Mouse (Mus musculus): ENCODE data around the gene Cd27. TPM values are rescaled to one million over a fixed set of nuclear protein-coding genes. Genes with fewer than 3 reads are reported as not detected.

The Cd27 gene
- polyA plus RNA-seq, 1 experiment from 2014 or later = 3.1 TPM

DNA sequence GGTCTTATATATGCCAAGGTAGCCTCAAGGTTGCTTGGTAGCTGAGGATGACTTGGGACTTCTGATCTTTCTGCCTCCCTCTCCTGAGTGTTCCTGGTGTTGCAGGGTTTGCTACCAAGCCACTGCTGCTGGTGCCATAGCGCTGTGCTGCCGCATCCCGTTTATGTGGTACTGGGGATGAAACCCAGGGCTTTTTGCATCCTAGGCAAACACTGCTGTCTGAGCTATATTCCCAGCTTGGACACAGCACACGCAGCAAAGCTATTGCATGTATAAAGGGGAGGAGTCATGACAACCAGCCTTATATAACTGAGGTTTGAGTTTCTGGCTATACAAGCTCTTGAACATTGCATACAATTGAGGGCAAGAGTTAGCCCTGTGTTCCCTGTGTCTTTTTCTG, 611 bp upstream of the Cd27 start:
- Histone ChIP-seq H3K9ac (ENCODE audit: low read length) (no peak overlapping the region), H3K9me3 (ENCODE audit: control insufficient read depth, low read length) (no peaks in the 10 kb centered on the region), H3K27ac (ENCODE audit: low read length) (no peak overlapping the region), H3K4me3 (ENCODE audit: low read length) (no peak overlapping the region), H3K4me2 (ENCODE audit: low read depth, low read length) (no peak overlapping the region), H3K4me1 (replicated peaks; ENCODE audit: control insufficient read depth, insufficient read depth, low read length) (peaks cover 9% of the 10 kb centered on the region; the same call in 1 of the 2 replicates), H3K27me3 (ENCODE audit: control insufficient read depth, insufficient read depth, low read depth, low read length) (no peaks in the 10 kb centered on the region), H3K36me3 (ENCODE audit: control insufficient read depth, insufficient read depth, low read length) (no peaks in the 10 kb centered on the region)
- no peak for ATAC-seq (ENCODE audit: low read depth)
- 76% methylated on average over 4 of the region's 4 CpGs for WGBS

DNA sequence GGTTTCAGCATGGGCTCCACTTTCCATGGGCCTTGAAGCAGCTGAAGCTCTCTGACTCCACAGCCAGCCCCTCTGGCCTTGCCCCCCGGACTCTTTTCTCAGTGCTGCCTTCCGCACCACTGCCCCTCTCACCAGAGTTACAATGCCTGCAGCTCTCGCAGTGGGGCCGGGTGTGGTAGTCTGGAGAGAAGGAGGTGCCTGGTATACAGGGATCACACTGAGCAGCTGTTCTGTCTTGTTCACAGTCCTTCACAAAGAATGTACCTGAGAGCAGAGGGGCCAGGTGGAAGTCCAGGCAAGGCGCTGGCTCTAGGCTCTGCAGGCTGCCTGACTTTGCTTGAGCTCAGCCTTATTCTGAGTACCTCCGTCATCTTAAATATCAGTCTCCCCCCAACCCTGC, 469 bp downstream of the Cd27 start:
- H3K4me1 ChIP-seq (replicated peaks; ENCODE audit: control insufficient read depth, insufficient read depth, low read length) = peaks cover 16% of the 10 kb centered on the region; the same call in 1 of the 2 replicates
- no peak for ATAC-seq (ENCODE audit: low read depth)
- H3K36me3 ChIP-seq (ENCODE audit: control insufficient read depth, insufficient read depth, low read length) = no peaks in the 10 kb centered on the region
- H3K4me3 ChIP-seq (ENCODE audit: low read length) = no peak overlapping the region
- 0 out of 2 replicates have a peak overlapping the region, but pooled peaks have one; percentile 2 for H3K9ac ChIP-seq (ENCODE audit: low read length)
- no peaks in the 10 kb centered on the region for H3K27me3 ChIP-seq (ENCODE audit: control insufficient read depth, insufficient read depth, low read depth, low read length)
- WGBS = 77% methylated on average over 6 of the region's 6 CpGs
- H3K4me2 ChIP-seq (ENCODE audit: low read depth, low read length) = no peak overlapping the region
- no peaks in the 10 kb centered on the region for H3K9me3 ChIP-seq (ENCODE audit: control insufficient read depth, low read length)
- no peak overlapping the region for H3K27ac ChIP-seq (ENCODE audit: low read length)

DNA sequence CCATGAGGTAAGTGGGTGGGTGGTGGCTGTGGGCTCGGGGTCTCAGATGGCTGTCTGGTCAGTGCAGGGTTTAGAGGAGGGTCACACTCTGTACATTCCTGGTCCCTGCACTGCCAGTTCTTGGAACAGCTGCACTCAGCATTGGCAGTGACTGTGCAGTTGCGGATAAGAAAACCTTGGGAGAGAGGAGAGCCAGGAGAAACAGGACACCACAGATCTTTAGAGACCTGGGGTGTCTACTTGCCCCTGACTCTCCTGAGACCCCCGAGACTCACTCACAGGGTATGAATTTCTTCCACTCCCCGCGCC, 2.3 kb downstream of the Cd27 start:
- 43% methylated on average over 5 of the region's 5 CpGs for WGBS
- Histone ChIP-seq H3K4me3 (ENCODE audit: low read length) (no peak overlapping the region), H3K36me3 (ENCODE audit: control insufficient read depth, insufficient read depth, low read length) (no peaks in the 10 kb centered on the region), H3K9ac (ENCODE audit: low read length) (0 out of 2 replicates have a peak overlapping the region, but pooled peaks have one; percentile 31), H3K4me1 (replicated peaks; ENCODE audit: control insufficient read depth, insufficient read depth, low read length) (peaks cover 16% of the 10 kb centered on the region; the same call in 1 of the 2 replicates), H3K9me3 (ENCODE audit: control insufficient read depth, low read length) (no peaks in the 10 kb centered on the region), H3K4me2 (ENCODE audit: low read depth, low read length) (peak overlapping the region; percentile 6; the same call in 1 of the 2 replicates), H3K27me3 (ENCODE audit: control insufficient read depth, insufficient read depth, low read depth, low read length) (no peaks in the 10 kb centered on the region), H3K27ac (ENCODE audit: low read length) (peak overlapping the region; percentile 51; the same call in 1 of the 2 replicates)
- no peak for ATAC-seq (ENCODE audit: low read depth)

DNA sequence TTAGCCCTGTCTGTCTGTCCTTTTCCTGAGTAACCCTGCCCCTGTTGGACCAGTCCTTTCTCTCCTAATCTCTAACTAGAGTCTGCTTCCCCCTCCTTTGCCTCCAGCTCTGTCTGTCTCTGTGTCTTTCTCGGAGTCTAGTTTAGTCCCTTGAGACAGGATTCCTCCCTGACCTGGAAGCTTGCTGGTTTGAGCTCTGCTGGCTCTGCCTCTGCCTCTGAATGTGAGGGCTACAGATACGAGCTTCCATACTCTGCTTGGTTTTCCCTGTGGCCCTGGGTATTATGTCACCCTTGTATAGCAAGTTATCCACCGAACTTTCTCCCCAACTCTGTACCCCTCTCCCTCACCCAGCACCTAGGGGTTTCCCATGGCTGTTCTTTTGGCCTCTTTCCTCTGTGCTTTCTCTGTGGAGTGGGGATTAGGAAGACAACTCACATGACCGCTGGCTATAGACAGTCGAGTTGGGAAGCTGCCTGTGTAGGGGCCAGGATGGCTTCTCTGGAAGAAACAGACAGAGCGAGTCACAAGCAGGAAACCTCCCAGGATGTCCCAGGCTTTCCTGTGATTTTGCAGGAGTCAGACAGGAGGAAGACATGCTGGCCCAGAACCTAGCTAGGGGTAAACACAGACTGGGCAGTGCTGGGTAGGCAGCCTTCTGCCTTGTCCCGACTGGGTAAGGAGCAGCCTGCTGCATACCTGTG, 2.8 kb downstream of the Cd27 start:
- H3K27ac ChIP-seq (ENCODE audit: low read length) = peak overlapping the region; percentile 51
- H3K4me3 ChIP-seq (ENCODE audit: low read length) = no peak overlapping the region
- peaks cover 16% of the 10 kb centered on the region; the same call in 1 of the 2 replicates for H3K4me1 ChIP-seq (replicated peaks; ENCODE audit: control insufficient read depth, insufficient read depth, low read length)
- peak overlapping the region; percentile 31; the same call in 1 of the 2 replicates for H3K9ac ChIP-seq (ENCODE audit: low read length)
- no peaks in the 10 kb centered on the region for H3K36me3 ChIP-seq (ENCODE audit: control insufficient read depth, insufficient read depth, low read length)
- WGBS = 43% methylated on average over 7 of the region's 7 CpGs
- peak; percentile 44; the same call in 1 of the 2 replicates for ATAC-seq (ENCODE audit: low read depth)
- no peaks in the 10 kb centered on the region for H3K9me3 ChIP-seq (ENCODE audit: control insufficient read depth, low read length)
- peak overlapping the region; percentile 6; the same call in 1 of the 2 replicates for H3K4me2 ChIP-seq (ENCODE audit: low read depth, low read length)
- H3K27me3 ChIP-seq (ENCODE audit: control insufficient read depth, insufficient read depth, low read depth, low read length) = no peaks in the 10 kb centered on the region

DNA sequence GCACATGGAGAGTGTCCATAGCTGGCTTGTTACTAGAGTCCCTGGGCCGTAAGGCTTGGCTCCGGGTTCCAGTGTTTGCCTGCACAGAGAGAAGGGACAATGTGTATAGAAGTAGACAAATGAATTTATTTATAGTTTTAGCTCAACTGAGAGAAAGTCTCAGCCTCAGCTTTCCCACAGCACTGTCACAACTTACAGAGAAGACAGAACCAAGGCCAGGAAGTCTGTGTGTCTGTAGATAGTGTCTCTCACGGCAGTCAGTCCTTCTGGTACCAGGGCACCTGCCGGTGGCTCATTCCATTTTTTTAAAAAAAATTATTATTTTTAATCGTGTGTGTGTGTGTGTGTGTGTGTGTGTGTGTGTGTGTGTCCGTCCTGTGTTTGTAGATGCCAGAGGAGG, 4.3 kb downstream of the Cd27 start:
- Histone ChIP-seq H3K9me3 (ENCODE audit: control insufficient read depth, low read length) (no peaks in the 10 kb centered on the region), H3K4me3 (ENCODE audit: low read length) (no peak overlapping the region), H3K27me3 (ENCODE audit: control insufficient read depth, insufficient read depth, low read depth, low read length) (no peaks in the 10 kb centered on the region), H3K4me1 (replicated peaks; ENCODE audit: control insufficient read depth, insufficient read depth, low read length) (peaks cover 16% of the 10 kb centered on the region; the same call in 1 of the 2 replicates), H3K4me2 (ENCODE audit: low read depth, low read length) (no peak overlapping the region), H3K9ac (ENCODE audit: low read length) (no peak overlapping the region), H3K27ac (ENCODE audit: low read length) (no peak overlapping the region), H3K36me3 (ENCODE audit: control insufficient read depth, insufficient read depth, low read length) (no peaks in the 10 kb centered on the region)
- WGBS = 66% methylated on average over 6 of the region's 6 CpGs
- ATAC-seq (ENCODE audit: low read depth) = no peak

DNA sequence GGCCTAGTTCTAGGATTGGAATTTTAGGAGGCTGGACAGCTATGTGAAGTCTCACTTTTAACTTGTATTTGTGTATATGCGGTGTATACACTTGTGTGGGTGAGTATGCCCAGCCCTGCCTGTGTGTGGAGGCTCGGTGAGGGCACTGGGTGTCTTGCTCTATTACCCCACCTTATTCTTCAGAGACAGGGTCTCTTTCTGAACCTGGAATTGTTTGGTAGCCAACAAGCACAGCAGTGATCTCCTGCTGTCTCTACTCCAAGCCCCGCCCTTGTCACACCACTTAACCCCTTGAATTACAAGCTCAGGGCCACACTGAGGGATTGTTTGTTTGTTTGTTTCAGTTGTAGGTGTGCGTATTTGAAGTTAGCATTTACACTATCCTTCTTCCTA, 4.8 kb downstream of the Cd27 start:
- Histone ChIP-seq H3K4me1 (replicated peaks; ENCODE audit: control insufficient read depth, insufficient read depth, low read length) (peaks cover 16% of the 10 kb centered on the region; the same call in 1 of the 2 replicates), H3K27ac (ENCODE audit: low read length) (peak overlapping the region; percentile 77), H3K9me3 (ENCODE audit: control insufficient read depth, low read length) (no peaks in the 10 kb centered on the region), H3K9ac (ENCODE audit: low read length) (peak overlapping the region; percentile 83), H3K27me3 (ENCODE audit: control insufficient read depth, insufficient read depth, low read depth, low read length) (no peaks in the 10 kb centered on the region), H3K4me3 (ENCODE audit: low read length) (peak overlapping the region; percentile 66), H3K36me3 (ENCODE audit: control insufficient read depth, insufficient read depth, low read length) (no peaks in the 10 kb centered on the region), H3K4me2 (ENCODE audit: low read depth, low read length) (peak overlapping the region; percentile 90)
- WGBS = 35% methylated on average over 4 of the region's 4 CpGs
- ATAC-seq (ENCODE audit: low read depth) = peak; percentile 39

DNA sequence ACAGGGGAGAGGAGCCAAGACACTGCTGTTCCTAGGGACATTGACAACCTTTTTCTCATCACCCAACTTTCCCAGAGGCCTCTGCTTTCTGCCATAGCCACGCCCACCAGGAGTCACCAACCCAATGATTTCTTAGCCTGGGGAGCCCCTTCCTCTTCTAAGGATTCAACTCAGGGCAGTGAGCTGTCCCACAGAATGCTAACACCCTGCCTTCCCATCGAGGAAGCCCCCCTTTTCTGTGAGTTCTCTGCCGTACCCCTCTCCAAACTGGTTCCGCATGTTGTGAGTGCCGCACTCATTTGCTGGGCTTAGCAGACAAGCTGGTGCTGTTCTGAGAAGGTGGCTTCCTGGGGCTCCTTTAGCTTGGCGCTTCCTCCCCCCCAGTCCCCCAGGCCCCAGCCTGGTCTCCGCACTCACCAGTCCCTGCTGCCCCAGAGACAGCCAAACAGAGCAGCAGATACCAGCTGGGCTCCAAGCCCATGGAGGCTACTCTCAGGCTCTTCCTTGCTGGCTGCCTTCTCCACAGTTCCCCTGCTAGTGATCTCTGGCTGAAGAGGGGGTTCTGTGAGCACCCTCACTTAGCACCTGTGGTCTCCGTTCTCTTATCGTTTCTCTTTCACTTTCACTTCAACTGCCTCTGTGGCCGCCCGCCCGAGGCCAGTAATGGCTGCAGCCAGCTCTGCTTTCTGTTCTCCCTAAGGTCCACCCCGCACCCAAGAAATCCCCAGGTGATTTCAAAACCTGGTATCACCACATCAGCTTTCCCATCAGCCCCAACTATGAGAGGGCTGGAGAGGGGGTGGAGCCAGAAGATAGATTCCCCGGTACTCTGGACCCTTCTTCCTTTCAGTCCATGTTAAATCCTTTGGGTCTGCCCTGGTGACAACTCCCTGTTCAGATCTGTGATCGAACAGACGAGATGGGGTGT, 5.4 kb downstream of the Cd27 start, which contains the start of gene Tapbpl:
TSS of gene Tapbpl (minus strand) at position 744 of the 928 bp plus-strand sequence.
- Histone ChIP-seq H3K4me3 (ENCODE audit: low read length) (peak within 1 kb of the TSS; percentile 66), H3K9me3 (ENCODE audit: control insufficient read depth, low read length) (no peaks in the 10 kb centered on the region), H3K4me1 (replicated peaks; ENCODE audit: control insufficient read depth, insufficient read depth, low read length) (peaks cover 16% of the 10 kb centered on the region; the same call in 1 of the 2 replicates), H3K9ac (ENCODE audit: low read length) (peak within 1 kb of the TSS; percentile 83), H3K36me3 (ENCODE audit: control insufficient read depth, insufficient read depth, low read length) (no peaks in the 10 kb centered on the region), H3K27ac (ENCODE audit: low read length) (peak within 1 kb of the TSS; percentile 77), H3K27me3 (ENCODE audit: control insufficient read depth, insufficient read depth, low read depth, low read length) (no peaks in the 10 kb centered on the region), H3K4me2 (ENCODE audit: low read depth, low read length) (peak within 1 kb of the TSS; percentile 90)
- ATAC-seq (ENCODE audit: low read depth) = peak; percentile 54
- WGBS = 3% methylated on average over 16 of the region's 16 CpGs

DNA sequence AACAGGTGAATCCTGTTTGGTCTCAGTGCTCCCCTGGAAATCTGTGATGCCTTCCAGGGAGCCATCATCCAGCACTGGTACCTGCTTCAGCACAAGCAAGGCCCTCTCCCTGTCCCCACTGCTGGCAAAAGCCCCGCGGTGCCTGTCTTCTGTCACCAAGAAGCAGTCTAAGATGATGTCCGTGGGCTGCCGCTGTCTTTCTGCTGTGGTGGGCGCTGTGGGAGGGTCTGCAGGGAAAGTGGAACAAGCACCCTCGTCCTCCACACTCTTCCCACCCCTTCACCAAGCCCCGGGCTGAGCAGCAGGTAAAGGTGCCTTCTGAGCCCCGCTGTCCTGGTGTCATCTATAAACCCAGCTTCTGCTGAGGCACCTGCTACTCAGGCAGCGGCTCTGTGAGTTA, 6.2 kb downstream of the Cd27 start:
- Histone ChIP-seq H3K9me3 (ENCODE audit: control insufficient read depth, low read length) (no peaks in the 10 kb centered on the region), H3K36me3 (ENCODE audit: control insufficient read depth, insufficient read depth, low read length) (no peaks in the 10 kb centered on the region), H3K4me1 (replicated peaks; ENCODE audit: control insufficient read depth, insufficient read depth, low read length) (peaks cover 16% of the 10 kb centered on the region; the same call in 1 of the 2 replicates), H3K27ac (ENCODE audit: low read length) (no peak overlapping the region), H3K9ac (ENCODE audit: low read length) (no peak overlapping the region), H3K4me3 (ENCODE audit: low read length) (no peak overlapping the region), H3K27me3 (ENCODE audit: control insufficient read depth, insufficient read depth, low read depth, low read length) (no peaks in the 10 kb centered on the region), H3K4me2 (ENCODE audit: low read depth, low read length) (no peak overlapping the region; the same call in 1 of the 2 replicates)
- no peak for ATAC-seq (ENCODE audit: low read depth)
- 59% methylated on average over 9 of the region's 9 CpGs for WGBS
